Mouse (Mus musculus) midbrain, postnatal 0 days (tissue): ENCODE data around the gene Ncan. TPM values are rescaled to one million over a fixed set of nuclear protein-coding genes. Genes with fewer than 3 reads are reported as not detected.

Experiments used
- ATAC-seq: fragments of 200-750 bp; cut with Nextera tagmentation; 2 replicates; pipeline ENCODE4 v1.8.0; 2017; ENCODE audit warnings: moderate number of reproducible peaks, mild to moderate bottlenecking, moderate TSS enrichment, moderate library complexity; ENCODE audit not compliant: low FRiP score
- DNase-seq: peaks from one replicate; pipeline ENCODE4 v3.0.0-alpha.2; 2015; ENCODE audit warnings: low spot score
- H3K27ac ChIP-seq: fragments of 300-500 bp; sonication (generic); 2 replicates; pipeline ENCODE4 v1.5.1; 2014; ENCODE audit warnings: low read depth, mild to moderate bottlenecking, low read length, mixed read lengths
- H3K27me3 ChIP-seq: fragments of 300-500 bp; sonication (generic); 2 replicates; pipeline ENCODE4 v1.6.1; 2014; ENCODE audit warnings: low read length, control low read depth, mixed read lengths; ENCODE audit not compliant: insufficient read depth
- H3K36me3 ChIP-seq: fragments of 300-500 bp; sonication (generic); 2 replicates; pipeline ENCODE4 v1.6.1; 2014; ENCODE audit warnings: low read length, control low read depth, mixed read lengths; ENCODE audit not compliant: insufficient read depth
- H3K4me1 ChIP-seq: fragments of 300-500 bp; sonication (generic); 2 replicates; pipeline ENCODE4 v1.6.1; 2014; ENCODE audit warnings: mild to moderate bottlenecking, control low read depth, antibody characterized with exemption, low read length, mixed read lengths; ENCODE audit not compliant: insufficient read depth
- H3K4me2 ChIP-seq: fragments of 300-500 bp; sonication (generic); 2 replicates; pipeline ENCODE4 v1.6.1; 2014; ENCODE audit warnings: low read depth, mild to moderate bottlenecking, low read length, mixed read lengths; ENCODE audit not compliant: poor library complexity, severe bottlenecking
- H3K4me3 ChIP-seq: fragments of 300-500 bp; sonication (generic); 2 replicates; pipeline ENCODE4 v1.5.1; 2014; ENCODE audit warnings: low read depth, mild to moderate bottlenecking, low read length, moderate library complexity
- H3K9ac ChIP-seq: fragments of 300-500 bp; sonication (generic); replicated peaks from 2 replicates; pipeline ENCODE4 v1.6.1; 2014; ENCODE audit warnings: mild to moderate bottlenecking, low read length, moderate library complexity, mixed read lengths; ENCODE audit not compliant: poor library complexity, severe bottlenecking
- H3K9me3 ChIP-seq: fragments of 300-500 bp; sonication (generic); 2 replicates; pipeline ENCODE4 v1.6.1; 2016; ENCODE audit warnings: low read length, control low read depth
- CTCF ChIP-seq: IDR thresholded peaks from 2 replicates; pipeline ENCODE4 v1.5.1; 2016; ENCODE audit warnings: antibody characterized with exemption, mild to moderate bottlenecking
- WGBS: fragments of 180-500 bp; shearing (Covaris S2); extraction: QIAGEN DNeasy Blood & Tissue Kit; methylation state at CpG from one replicate; pipeline ENCODE4 v1.1.7; 2014; 5-methylcytosine and 5-hydroxymethylcytosine counted together
- polyA plus RNA-seq: library from polyadenylated mRNA; unstranded; fragments of >200 nt; fragmentation: Nextera tagmentation; extraction: Ambion mirVana; gene quantifications from 2 replicates; pipeline ENCODE4 v1.2.1, GENCODE M21; 2015
- total RNA-seq: library from RNA; depleted of rRNA; stranded (reverse); fragments of >200 nt; gene quantifications from 2 replicates; pipeline ENCODE4 v1.2.3, GENCODE M21; 2014

Gene Ncan
- total and polyA plus RNA-seq, 2 experiments from 2014 or later = 210 to 447 TPM

DNA sequence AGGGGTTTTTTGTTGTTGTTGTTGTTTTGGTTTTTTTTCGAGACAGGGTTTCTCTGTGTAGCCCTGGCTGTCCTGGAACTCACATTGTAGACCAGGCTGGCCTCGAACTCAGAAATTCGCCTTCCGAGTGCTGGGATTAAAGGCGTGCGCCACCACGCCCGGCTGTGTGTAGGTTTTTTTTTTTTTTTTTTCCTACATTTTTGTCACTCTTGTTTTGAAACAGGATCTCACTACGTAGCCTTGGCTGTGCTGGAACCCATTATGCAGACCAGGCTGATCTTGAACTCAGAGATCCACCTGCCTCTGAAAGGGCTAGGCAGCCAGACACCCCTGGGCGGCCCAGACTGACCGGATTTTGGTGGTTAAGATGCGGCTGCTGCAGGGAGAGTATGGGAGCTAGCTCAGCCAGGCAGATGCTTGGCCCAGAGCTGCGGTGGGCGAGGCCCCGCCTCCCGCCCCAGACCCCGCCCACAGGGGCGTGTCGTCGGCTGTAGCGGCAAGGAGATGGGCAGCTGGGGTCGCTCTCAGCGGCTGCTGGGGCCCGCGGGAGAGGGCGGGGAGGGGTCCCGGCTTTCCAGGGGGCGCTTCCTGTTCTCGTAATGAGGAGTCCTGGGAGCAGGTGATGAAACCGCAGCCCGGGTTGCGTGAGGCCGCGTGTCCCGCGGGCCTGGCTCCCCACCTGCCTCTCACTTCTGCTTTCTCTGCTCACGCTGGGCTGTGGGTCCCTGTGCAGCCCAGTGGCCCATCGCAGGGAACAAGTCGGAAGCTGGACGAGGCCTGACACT, 37.6 kb upstream of the Ncan start:
- 12% methylated on average over 40 of the region's 40 CpGs for WGBS
- Histone ChIP-seq H3K9me3 (no peaks in the 10 kb centered on the region), H3K9ac (peak overlapping the region; percentile 57), H3K4me2 (peak overlapping the region; percentile 83), H3K4me1 (no peaks in the 10 kb centered on the region), H3K27me3 (no peaks in the 10 kb centered on the region), H3K36me3 (no peaks in the 10 kb centered on the region), H3K27ac (no peak overlapping the region; the same call in 1 of the 2 replicates), H3K4me3 (peak overlapping the region; percentile 53)
- no peak; the same call in 1 of the 2 replicates for TF ChIP-seq CTCF
- peak; percentile 78 for DNase-seq
- peak; percentile 91 for ATAC-seq

DNA sequence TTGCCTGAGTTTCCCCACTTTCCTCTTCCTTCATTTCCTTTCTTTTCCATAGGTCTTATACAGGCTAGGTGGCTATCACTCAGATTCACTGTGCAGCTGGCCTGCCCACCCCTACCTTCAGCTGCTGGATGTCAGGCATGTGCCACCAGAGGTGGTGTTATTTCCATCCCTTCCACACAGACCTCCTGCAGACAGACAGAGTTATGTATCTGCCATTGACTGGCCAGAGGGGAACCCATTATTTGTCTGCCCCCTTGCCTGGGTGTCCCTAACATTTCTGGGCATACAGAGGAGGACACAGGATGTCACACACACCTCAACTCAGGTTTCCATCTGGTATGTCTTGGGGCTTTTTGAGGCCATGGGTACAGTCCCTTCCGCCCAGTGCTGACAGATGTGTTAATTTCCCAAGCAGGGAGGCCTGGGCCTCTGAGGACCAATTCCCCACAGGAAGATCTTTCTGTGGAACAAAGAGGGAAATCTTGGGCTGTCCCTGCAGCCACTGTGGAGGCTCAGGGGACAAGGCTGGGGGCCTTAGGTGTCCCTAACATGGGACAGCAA, 36.6 kb upstream of the Ncan start:
- Histone ChIP-seq H3K27ac (no peak overlapping the region), H3K27me3 (no peaks in the 10 kb centered on the region), H3K4me1 (no peaks in the 10 kb centered on the region), H3K4me3 (no peak overlapping the region), H3K4me2 (no peak overlapping the region), H3K36me3 (no peaks in the 10 kb centered on the region), H3K9ac (no peak overlapping the region), H3K9me3 (no peaks in the 10 kb centered on the region)
- WGBS = 100% methylated on average over 1 of the region's 1 CpGs
- no peak for DNase-seq
- TF ChIP-seq CTCF = no peak
- no peak for ATAC-seq

DNA sequence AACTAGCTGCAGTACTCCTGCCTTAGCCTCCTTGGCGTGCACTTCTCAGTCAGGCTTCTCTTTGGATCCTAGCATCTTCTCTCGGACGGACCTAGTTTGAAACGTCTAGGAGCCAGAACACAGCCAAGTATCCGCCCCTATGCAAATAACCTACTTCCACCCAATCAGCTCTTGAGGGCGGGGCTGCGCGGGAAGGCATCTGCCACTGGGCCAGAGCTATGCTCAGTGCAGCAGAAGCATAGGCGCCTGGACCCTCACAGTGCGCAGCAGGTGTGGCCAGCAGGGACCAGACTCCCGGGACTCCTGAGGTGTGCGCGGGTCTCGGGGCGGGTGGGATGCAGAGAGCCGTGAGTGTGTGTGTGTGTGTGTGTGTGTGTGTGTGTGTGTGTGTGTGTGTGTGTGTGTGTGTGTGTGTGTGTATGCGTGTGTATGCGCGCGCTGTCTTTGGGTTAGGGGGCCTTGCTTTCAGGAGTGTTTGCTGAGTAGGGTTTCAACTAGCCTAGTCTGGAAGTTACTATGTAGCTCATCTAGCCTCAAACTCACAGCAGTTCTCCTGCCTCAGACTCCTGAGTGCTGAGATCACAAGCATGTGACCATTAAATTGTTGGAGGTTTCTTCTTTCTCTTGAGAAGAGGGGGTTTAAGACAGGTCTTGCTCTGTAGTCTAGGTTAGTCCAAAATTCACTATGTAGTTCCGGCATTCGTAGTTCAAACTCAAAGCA, 32.0 kb upstream of the Ncan start:
- TF ChIP-seq CTCF = no peak
- no peaks in the 10 kb centered on the region for H3K36me3 ChIP-seq
- no peaks in the 10 kb centered on the region for H3K27me3 ChIP-seq
- DNase-seq = peak; percentile 75
- no peak overlapping the region for H3K9ac ChIP-seq
- no peaks in the 10 kb centered on the region for H3K4me1 ChIP-seq
- H3K27ac ChIP-seq = no peak overlapping the region
- H3K4me3 ChIP-seq = no peak overlapping the region
- 13% methylated on average over 19 of the region's 22 CpGs for WGBS
- H3K9me3 ChIP-seq = no peaks in the 10 kb centered on the region
- ATAC-seq = peak; percentile 68
- H3K4me2 ChIP-seq = peak overlapping the region; percentile 43

DNA sequence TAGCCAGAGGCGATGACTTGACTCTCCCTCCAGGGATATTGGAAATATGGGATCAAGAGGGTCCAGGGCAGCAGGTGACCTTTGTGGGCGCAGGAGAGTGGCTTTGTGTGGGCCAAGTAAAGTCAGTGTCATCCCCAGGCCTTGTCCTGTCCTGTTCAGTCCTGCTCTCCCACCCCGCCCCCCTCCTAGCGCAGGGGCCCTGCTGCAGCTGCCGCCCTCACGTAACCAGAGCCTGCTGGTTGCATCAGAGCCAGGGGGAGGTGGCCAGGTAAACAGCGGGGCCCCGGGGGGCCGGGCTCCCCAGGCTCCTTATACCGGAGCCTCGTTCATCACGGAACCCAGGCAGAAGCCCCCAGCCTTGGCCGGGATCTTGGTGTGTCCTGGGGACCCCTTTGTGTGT, 29.5 kb upstream of the Ncan start:
- Histone ChIP-seq H3K27me3 (no peaks in the 10 kb centered on the region), H3K36me3 (peaks cover 20% of the 10 kb centered on the region), H3K4me2 (no peak overlapping the region), H3K27ac (no peak overlapping the region), H3K4me1 (no peaks in the 10 kb centered on the region), H3K9ac (no peak overlapping the region), H3K9me3 (no peaks in the 10 kb centered on the region), H3K4me3 (no peak overlapping the region)
- ATAC-seq = peak; percentile 6; the same call in 1 of the 2 replicates
- no peak for TF ChIP-seq CTCF
- no peak for DNase-seq
- 18% methylated on average over 13 of the region's 13 CpGs for WGBS

DNA sequence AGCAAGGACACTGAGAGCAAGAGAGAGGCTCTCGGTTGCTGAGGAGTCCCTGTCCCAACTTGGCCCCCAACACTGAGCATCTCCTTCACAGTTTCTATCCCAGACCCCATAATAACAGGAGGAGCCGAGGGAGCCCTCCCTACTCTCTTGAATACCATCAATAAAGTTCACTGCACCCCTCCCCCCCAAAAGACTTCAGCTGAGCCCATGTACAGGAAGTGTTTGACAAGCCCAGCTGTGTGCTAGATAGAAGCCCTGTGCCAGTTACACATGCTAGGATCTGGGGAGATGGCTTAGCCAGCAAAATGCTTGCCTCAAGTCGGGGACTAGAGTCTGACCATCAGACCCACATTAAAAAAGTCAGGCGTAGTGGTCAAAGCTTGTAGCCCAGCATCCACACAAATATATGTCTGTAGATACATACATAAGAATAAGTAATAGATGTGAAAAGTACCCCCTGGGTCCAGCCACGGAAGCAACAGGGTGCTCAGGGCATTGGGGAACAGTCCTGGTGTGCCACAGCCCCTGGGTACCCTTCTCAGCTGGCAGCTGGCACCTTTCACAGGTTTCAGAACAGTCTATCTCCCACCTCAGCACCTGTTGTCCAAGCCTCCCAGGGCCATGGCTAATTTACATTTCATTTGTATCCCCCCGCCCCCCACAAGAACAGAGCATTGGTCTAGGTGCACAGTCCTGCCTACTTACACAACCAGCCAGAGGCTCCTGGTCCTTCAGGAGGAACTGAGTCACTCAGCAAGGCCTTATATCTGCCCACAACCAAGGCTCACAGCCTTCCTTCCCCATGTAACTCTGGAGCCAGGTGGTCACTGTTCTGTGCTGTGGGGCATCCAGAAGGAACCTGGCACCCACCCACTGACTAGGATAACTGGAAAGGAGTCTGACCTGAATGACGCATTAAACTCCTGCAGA, 27.3 kb upstream of the Ncan start:
- ATAC-seq = no peak
- Histone ChIP-seq H3K4me3 (no peak overlapping the region), H3K4me1 (no peaks in the 10 kb centered on the region), H3K27ac (no peak overlapping the region), H3K27me3 (no peaks in the 10 kb centered on the region), H3K4me2 (no peak overlapping the region), H3K9me3 (no peaks in the 10 kb centered on the region), H3K36me3 (peaks cover 33% of the 10 kb centered on the region), H3K9ac (no peak overlapping the region)
- WGBS = 89% methylated on average over 7 of the region's 7 CpGs
- no peak for TF ChIP-seq CTCF
- DNase-seq = no peak
